Mouse (Mus musculus): ENCODE measurements around the gene Nme3. TPM values are rescaled to one million over a fixed set of nuclear protein-coding genes. Genes with fewer than 3 reads are reported as not detected.

The Nme3 gene
- 100 to 1,000 TPM in 2 of 4 experiments, 10 to 100 TPM in 2; 73.5 to 148 (median 104) TPM for total RNA-seq (2022)

GRCm38 (mm10) chr17:24896241-24896992, at the start of gene Nme3:
Gene Nme3, plus strand, starts transcription at chr17:24896500.
- peak; percentile 73 for DNase-seq

GRCm38 (mm10) chr17:24847386-24847785, 48.9 kb upstream of the Nme3 start:
- DNase-seq, result no peak

GRCm38 (mm10) chr17:24848600-24849031, 47.7 kb upstream of the Nme3 start:
- DNase-seq, result no peak

GRCm38 (mm10) chr17:24849733-24850064, 46.6 kb upstream of the Nme3 start:
- DNase-seq, result no peak

- peak; percentile 97 for DNase-seq
These were observed 46.1 kb upstream of the Nme3 start, which contains the start of gene Fahd1 for GRCm38 (mm10) chr17:24850065-24850772. Gene Fahd1, minus strand, starts transcription at chr17:24850364.

- DNase-seq, result no peak
These were observed 45.5 kb upstream of the Nme3 start for GRCm38 (mm10) chr17:24850773-24851127.

GRCm38 (mm10) chr17:24851381-24852125, 44.7 kb upstream of the Nme3 start:
- DNase-seq, result no peak

- no peak for DNase-seq
These were observed 40.3 kb upstream of the Nme3 start for GRCm38 (mm10) chr17:24855838-24856464.

GRCm38 (mm10) chr17:24856589-24856988, 39.7 kb upstream of the Nme3 start:
- DNase-seq, result no peak

GRCm38 (mm10) chr17:24857831-24858470, 38.3 kb upstream of the Nme3 start:
- no peak for DNase-seq

GRCm38 (mm10) chr17:24858967-24859366, 37.3 kb upstream of the Nme3 start:
- DNase-seq, result no peak

GRCm38 (mm10) chr17:24860076-24860475, 36.2 kb upstream of the Nme3 start:
- no peak for DNase-seq

GRCm38 (mm10) chr17:24861785-24862184, 34.5 kb upstream of the Nme3 start:
- DNase-seq, result no peak

GRCm38 (mm10) chr17:24865776-24866175, 30.5 kb upstream of the Nme3 start, which contains the start of gene Igfals:
Gene Igfals, plus strand, starts transcription at chr17:24865997.
- DNase-seq, result no peak

- DNase-seq, result no peak
These were observed 28.4 kb upstream of the Nme3 start for GRCm38 (mm10) chr17:24867914-24868313.

- no peak for DNase-seq
These were observed 22.4 kb upstream of the Nme3 start for GRCm38 (mm10) chr17:24873695-24874404.

- no peak for DNase-seq
These were observed 21.9 kb upstream of the Nme3 start for GRCm38 (mm10) chr17:24874405-24874745.

GRCm38 (mm10) chr17:24874989-24875388, 21.3 kb upstream of the Nme3 start:
- DNase-seq, result no peak

GRCm38 (mm10) chr17:24877336-24878116, 18.8 kb upstream of the Nme3 start:
- no peak for DNase-seq

- peak; percentile 26 for DNase-seq
These were observed 18.2 kb upstream of the Nme3 start for GRCm38 (mm10) chr17:24878117-24878397.

- no peak for DNase-seq
These were observed 17.8 kb upstream of the Nme3 start for GRCm38 (mm10) chr17:24878531-24878930.

All from adrenal gland, adult 8-10 months (tissue).